Mouse (Mus musculus) cerebellum, postnatal 36 days (tissue): ENCODE data around the gene Wbp2.

Source experiments
- DNase-seq, 2 experiments: peaks; one replicate each; pipeline ENCODE4 v3.0.0; 2021 to 2022; ENCODE audit warnings: mixed read lengths in 2 of 2

The Wbp2 gene

GRCm38 (mm10) chr11:116088741-116089394 is 2.1 kb upstream of the Wbp2 start:
- no peak for DNase-seq

DNA sequence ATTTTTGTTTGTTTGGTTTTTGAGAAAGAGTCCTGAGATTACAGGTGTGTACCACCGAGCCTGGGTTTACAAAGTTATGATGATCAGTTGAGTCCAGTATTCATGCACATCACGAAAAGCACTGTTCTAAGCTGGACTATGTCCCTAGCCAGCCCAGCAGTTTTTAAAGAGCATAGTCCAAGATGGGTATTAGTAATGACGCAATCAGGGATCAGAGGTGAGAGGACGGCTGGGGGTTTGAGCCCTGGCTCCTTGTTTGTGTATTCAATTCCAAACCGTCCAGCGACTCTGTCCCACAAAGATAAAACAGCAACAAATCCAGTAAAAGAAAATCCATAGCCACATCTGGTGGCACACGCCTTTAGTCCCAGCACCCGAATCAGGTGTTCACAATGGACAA is 1.4 kb upstream of the Wbp2 start:
- no peak for DNase-seq

GRCm38 (mm10) chr11:116087194-116088130 is 667 bp upstream of the Wbp2 start:
- peak; percentile 91 to 94 for DNase-seq

- no peak for DNase-seq
These were observed 2.6 kb downstream of the Wbp2 start for GRCm38 (mm10) chr11:116084166-116084565.

DNA sequence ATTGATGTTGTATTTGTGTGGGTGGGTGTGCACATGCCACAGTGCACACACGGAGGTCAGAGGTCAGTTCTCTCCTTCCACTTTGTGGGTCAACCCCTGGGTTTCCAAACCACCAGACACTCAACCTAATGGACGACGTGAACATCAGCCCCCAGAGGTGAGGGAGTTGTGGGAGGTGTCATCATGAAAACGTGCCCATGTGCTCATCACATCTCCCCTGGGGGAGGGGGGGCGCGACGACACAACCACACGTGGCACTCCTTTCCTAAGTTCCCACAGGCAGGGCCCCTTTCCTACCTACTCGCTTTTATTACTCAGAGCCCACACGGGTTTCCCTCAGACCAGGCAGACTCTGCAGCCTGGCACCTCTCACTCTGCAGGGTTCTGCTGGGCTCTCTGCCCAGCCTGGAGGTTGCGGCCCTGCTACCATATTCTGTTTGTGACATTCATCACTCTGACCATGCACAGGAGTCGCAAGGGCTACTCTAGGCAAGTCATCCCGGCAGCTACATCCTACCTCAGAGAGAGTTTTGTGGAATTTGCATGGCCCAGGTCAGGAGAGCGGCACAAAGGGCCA is 3.6 kb downstream of the Wbp2 start:
- DNase-seq, result no peak

DNA sequence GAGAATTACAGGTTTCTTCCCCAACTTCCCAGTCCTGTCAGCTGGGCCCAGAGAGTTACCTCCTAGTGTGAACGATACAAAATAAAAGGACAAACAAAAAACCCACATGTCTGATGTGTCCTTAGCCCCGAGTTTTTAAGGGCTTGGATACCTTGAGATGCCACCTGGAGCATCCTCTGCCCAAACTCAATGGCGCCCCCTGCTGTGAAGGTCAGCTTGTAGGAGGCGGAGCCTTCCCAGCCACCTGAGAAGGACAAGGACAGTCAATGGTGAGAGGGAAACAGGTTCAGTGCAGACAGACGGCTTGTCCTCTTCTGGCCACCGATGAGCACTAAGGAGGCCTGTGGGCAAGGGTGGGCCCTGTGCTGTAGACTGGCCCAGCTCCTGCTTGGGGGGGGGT is 5.7 kb downstream of the Wbp2 start:
- peak; percentile 73 to 77 for DNase-seq

DNA sequence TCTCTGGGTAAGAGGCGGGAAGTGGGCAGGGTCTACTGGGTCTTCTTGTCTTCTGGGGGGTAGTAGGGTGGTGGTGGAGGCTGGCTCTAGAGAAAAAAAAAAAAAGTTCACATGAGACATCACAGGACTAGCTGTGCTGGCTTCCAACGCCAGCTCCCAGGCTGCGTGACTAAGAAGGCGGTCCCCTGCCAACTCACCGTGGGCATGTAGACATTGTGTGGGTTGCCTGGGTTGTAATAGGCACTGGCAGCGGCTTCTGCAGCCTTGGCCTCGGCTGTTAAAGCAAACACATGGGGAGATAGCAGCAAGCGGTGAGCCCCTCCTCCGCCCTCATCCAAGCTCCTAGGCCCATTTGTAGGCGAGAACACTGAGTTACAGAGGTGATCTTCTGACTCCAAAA is 7.3 kb downstream of the Wbp2 start:
- DNase-seq, result peak; percentile 62 to 64

DNA sequence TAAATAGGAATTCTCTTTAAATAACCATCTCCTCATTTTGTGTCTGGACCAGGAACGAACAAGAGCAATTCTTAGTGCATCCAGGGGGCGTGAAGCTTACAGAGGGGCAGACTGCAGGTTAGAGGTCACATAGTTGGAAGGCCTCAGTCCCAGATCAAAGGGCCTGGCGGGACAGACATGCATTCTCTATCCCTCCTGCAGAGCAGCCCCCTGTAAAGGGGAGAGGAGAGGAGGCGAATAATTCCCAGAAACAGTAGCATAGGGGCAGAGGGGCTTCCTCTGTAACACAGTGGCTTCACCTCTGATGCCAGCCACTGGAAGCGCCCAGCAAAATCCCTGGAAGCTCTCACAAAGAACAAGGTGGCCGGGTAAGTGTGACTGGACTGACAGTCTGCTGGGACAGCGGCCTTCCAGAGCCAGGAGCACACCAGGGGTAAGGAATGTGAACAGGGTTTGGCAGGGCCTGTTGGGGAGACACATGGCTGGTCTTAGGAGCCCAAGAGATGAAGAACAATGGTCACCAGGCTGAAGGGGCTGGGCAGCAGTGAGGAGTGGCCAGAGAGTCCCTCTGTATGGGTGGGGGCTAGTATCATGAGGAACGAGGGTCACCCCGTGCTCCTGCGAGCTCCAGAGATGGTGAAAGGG is 8.0 kb downstream of the Wbp2 start:
- peak in 1 of 2 experiments; percentile 38 for DNase-seq

DNA sequence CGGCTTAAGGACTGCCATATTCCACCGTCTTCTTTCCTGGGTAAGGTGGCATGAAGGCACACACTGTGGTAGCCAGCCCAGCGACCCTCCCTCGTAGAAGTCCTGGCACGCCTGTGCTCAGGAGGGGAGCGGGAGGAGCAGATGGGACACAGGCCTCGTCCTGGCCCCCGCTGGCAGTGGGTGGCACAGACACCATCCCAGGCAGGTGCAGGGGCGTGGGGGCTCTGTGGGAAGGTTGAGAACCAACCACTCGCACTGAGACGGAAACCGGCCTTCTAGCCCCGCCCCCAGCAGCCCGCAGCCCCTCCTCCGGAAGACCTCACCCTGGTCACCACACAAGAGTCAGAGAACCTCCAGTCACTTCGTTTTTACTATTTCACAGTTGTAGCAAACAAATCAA is 8.6 kb downstream of the Wbp2 start:
- peak in 1 of 2 experiments; percentile 35 for DNase-seq

DNA sequence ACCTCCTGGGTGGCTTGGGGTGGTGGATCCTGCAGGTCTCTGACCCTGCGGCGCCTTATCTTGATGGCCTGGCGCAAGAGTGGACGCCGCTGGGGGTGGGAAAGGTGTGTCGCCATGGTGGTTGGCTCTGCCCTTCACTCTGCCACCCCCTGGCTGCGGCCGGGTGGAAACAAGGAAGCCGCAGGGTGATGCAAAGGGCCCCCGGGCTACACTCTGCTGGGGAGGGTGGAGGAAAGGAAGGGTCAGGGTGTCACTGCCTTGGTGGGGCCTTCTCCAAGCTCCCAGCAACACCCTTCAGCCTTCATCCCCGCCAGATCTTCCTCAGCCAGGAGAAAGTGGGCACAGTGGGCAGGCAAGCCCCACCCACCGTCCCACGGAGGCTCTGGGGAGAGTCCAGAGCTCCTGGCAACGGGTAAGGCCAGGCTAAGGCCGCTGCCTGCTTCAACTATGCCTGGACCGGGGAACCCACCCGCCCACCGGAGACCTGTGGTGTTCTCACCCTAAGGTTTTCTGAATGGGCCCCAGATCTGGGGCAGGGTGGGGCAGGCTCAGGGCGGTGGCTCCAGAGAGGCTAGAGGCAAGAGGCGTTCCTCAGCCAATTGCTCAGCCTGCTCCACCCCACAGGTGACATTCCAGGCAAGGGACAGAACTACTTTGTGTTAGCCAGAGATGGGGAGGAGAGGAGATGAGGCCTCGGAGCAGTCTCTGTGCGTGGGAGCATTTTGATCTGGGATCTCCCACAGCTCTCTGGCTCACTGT is 9.2 kb downstream of the Wbp2 start, which contains the start of gene Unc13d:
Unc13d (minus strand) TSS at position 516 of the 759 bp plus-strand sequence.
- DNase-seq, result peak in 1 of 2 experiments; percentile 33

DNA sequence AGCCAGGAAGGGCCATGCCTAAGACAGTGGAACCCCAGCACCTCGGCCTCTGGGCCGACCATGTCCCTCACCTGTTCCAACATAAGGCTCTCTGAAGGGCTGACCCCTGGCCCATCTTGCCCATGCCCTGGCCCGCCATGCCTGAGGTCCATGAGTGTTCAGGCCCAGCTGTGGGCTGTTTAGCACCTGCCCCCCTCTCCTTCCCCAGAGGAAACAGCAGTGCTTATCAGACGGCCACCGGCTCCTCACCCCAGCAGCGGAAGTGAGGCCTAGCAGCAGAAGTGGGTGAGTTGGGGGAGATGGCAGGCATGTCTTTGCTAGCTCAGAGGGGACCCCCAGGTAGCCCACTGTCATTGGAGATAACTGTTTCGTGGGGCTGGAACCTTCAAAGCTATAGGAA is 10.0 kb downstream of the Wbp2 start:
- no peak for DNase-seq

DNA sequence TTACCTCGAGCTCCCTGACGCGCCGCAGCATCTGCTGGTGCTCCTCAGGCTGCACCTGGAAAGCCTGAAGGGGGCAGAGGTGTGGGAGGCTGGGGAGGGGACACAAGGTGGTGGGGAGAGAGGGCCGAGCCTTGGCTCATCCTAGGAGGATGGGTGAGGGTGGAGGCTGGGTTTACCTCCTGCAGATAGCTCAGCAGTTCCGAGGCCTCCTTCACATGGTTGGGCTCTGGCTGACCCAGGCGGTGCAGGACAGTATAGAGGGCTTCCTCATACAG is 10.6 kb downstream of the Wbp2 start:
- DNase-seq, result no peak

DNA sequence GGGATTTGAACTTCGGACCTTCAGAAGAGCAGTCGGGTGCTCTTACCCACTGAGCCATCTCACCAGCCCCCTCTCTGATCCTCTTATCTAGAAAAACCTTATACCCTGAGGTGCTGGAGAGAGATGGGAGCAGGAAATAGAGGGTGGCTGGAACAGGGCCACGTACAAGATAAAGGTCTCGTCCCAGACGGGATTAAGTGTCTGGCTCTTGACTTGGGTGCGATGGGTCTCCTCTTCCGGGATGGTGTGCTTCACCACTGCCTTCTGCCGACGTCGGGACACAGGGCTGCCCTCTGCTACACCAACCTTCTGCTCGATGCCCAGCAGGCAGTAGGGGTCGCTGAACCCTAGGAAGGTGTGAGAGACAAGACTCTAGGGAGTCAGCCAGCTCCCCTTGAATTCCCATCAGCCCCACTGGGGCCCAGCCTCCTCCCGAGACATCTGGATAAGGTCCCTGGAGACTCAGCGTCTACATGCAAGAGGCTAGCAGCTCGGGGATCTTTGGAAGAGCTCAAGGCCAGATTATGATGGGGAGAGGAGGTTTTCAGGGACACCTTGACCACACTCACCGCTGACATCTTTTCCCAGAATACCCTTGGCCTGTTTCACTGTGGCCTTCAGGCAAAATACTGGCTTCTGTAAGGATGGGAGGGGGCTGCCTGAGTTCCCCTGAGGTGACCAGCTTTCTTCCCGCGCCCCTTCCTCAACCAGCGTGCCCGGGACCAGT is 11.1 kb downstream of the Wbp2 start:
- no peak for DNase-seq

DNA sequence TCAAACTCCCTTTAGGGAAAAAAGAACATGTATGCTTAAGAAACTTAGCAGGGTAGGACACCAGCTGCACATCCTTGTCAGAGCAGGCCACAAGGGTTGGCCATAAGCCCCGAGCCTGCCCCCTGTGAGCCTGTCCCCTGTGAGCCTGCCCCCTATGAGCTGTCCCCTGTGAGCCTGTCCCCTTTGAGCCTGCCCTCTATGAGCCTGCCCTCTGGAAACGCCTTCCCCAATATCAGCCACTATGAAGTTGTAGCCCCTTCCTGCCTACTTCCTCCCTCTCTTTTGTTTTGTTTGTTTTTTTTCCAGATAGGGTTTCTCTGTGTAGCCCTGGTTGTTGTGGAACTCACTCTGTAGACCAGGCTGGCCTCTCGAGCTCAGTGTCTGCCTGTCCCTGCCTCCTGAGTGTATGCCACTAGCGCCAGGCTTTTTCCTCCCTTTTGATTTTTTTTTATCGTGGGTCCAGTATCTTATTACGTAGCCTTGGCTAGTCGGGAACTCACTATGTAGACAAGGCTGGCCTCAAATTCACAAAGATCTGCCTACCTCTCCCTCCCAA is 12.3 kb downstream of the Wbp2 start:
- no peak for DNase-seq

GRCm38 (mm10) chr11:116072608-116073007 is 14.2 kb downstream of the Wbp2 start:
- DNase-seq, result no peak

DNA sequence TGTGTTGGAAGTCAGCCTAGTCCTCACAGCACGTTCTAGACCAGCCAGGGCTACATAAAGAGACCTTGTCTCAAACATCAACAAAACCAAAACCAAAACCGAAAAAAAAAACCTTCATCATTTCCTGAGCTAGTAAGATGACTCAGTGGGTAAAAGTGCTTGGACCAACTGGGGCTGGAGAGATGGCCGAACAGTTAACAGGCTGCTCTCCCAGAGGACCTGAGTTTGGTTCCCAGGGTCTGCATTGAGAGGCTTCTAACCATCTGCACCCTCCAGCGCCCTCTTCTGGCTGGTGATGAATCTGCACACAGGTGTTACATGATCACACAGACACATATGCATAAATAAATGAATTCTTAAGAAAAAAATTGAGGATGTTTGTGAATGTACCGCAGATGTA is 15.3 kb downstream of the Wbp2 start:
- peak; percentile 30 to 38 for DNase-seq

GRCm38 (mm10) chr11:116065345-116065744 is 21.4 kb downstream of the Wbp2 start:
- DNase-seq, result peak; percentile 36 to 39

DNA sequence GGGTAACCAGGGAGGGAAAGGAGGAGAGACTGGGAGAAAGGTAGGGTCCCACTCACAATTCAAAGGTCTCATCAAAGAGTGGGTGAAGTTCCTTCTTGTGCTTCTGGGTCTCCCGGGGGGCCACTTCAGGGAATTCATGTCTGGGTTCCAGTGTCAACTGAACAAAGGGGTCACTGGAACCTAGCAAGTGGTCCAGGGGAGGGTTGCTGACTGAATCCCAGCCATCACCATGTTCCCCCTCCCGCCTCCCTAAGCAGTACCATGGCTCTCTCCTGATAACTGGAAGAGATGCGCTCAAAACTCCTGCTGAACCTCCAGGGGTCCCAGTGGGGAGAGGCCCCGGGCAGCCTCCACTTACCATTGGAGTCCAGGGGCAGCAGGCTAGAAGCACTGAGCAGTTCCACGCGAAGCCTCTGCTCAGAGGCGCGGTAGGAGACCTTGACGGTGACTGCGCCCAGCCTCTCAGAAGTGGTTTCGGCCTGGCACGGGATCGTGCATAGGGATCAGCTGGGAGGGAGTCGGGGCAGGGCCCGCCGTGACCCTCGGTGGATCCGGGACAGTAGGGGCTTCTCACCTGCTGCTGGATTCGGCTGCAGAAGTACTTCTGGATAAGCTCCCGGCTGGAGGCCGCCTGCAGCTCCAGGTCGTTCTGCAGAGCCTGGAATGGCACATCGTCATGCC is 22.5 kb downstream of the Wbp2 start:
- peak; percentile 48 for DNase-seq

- peak; percentile 95 to 96 for DNase-seq
These were observed 23.2 kb downstream of the Wbp2 start for GRCm38 (mm10) chr11:116063562-116063961.

GRCm38 (mm10) chr11:116062521-116062920 is 24.3 kb downstream of the Wbp2 start:
- peak; percentile 53 to 54 for DNase-seq
